Mouse (Mus musculus) inflammation-experienced regulatory T-cells, adult 6 months (primary cell): Measurements from ENCODE around the gene Plcxd1. TPM values are rescaled to one million over a fixed set of nuclear protein-coding genes. Genes with fewer than 3 reads are reported as not detected.
"Not testable (repeated sequence)": the region's sequence is repeated elsewhere in the genome, so short reads cannot be mapped to it uniquely, and the experiment has no call there.

ENCODE experiments used
- ATAC-seq: one replicate; pipeline ENCODE4 v1.8.0; 2017
- polyA plus RNA-seq, 3 experiments: library from polyadenylated mRNA; unstranded; fragments of 100-300 nt; shearing (Covaris generic); gene quantifications; one replicate each; pipeline ENCODE4 v1.2.1; 2017

Gene Plcxd1
- polyA plus RNA-seq, 3 experiments from 2014 or later: 0.54 to 1.7 (median 0.75) TPM

GRCm38 (mm10) chr5:110107581-110108304 lies 8.0 kb downstream of the Plcxd1 start, which contains the start of gene Gtpbp6:
Gtpbp6 (minus strand) TSS chr5:110108197.
- ATAC-seq: peak; percentile 74

GRCm38 (mm10) chr5:110108305-110108628 lies 8.5 kb downstream of the Plcxd1 start:
- ATAC-seq: no peak

GRCm38 (mm10) chr5:110109991-110110441 lies 10.2 kb downstream of the Plcxd1 start, which contains the start of gene Zfp605:
Zfp605 (plus strand) TSS chr5:110110092.
- ATAC-seq: peak; percentile 40

- ATAC-seq: not testable (repeated sequence)
These were observed 22.6 kb downstream of the Plcxd1 start for GRCm38 (mm10) chr5:110122380-110122779.

GRCm38 (mm10) chr5:110135293-110136086 lies 35.7 kb downstream of the Plcxd1 start, which contains the start of gene Chfr:
Chfr (plus strand) TSS chr5:110135842.
- peak; percentile 95 for ATAC-seq

- ATAC-seq: no peak
These were observed 36.3 kb downstream of the Plcxd1 start for GRCm38 (mm10) chr5:110136087-110136464.

- ATAC-seq: no peak
These were observed 38.0 kb downstream of the Plcxd1 start for GRCm38 (mm10) chr5:110137816-110138215.

GRCm38 (mm10) chr5:110139325-110139724 lies 39.6 kb downstream of the Plcxd1 start:
- ATAC-seq: no peak

- no peak for ATAC-seq
These were observed 40.7 kb downstream of the Plcxd1 start for GRCm38 (mm10) chr5:110140424-110140823.

GRCm38 (mm10) chr5:110142309-110142708 lies 42.5 kb downstream of the Plcxd1 start:
- no peak for ATAC-seq

GRCm38 (mm10) chr5:110143007-110143406 lies 43.2 kb downstream of the Plcxd1 start:
- no peak for ATAC-seq

Other genes with a start within 250 kb of the Plcxd1 start
- gene Gm15446, start 176.6 kb upstream of the Plcxd1 start, polyA plus RNA-seq: 10 to 100 TPM; 13.7 to 28.0 (median 26.3) TPM
- gene Zfp932, start 103.4 kb upstream of the Plcxd1 start, polyA plus RNA-seq: 10 to 100 TPM; 25.9 to 42.4 (median 29.8) TPM
- gene Gm17655, start 27.5 kb upstream of the Plcxd1 start, polyA plus RNA-seq: 1 to 10 TPM; 5.6 to 9.1 (median 8.4) TPM
- 1 to 10 TPM; 1.2 to 2.9 (median 1.7) TPM for gene Gm35315, start 5.5 kb upstream of the Plcxd1 start, polyA plus RNA-seq
- gene Gtpbp6, start 8.2 kb downstream of the Plcxd1 start, polyA plus RNA-seq: 10 to 100 TPM; 12.3 to 15.1 (median 13.5) TPM
- gene Zfp605, start 10.1 kb downstream of the Plcxd1 start, polyA plus RNA-seq: 1 to 10 TPM; 2.7 to 4.5 (median 4.4) TPM
- gene Chfr, start 35.9 kb downstream of the Plcxd1 start, polyA plus RNA-seq: 10 to 100 TPM; 33.8 to 56.1 (median 45.1) TPM
- gene Golga3, start 76.7 kb downstream of the Plcxd1 start, polyA plus RNA-seq: 10 to 100 TPM; 18.9 to 22.7 (median 21.9) TPM
- gene Ankle2, start 131.0 kb downstream of the Plcxd1 start, polyA plus RNA-seq: 10 to 100 TPM; 15.5 to 19.4 (median 16.0) TPM
- 10 to 100 TPM; 20.3 to 32.8 (median 29.9) TPM for gene Pgam5, start 169.9 kb downstream of the Plcxd1 start, polyA plus RNA-seq
- gene Pxmp2, start 186.2 kb downstream of the Plcxd1 start, polyA plus RNA-seq: 1 to 10 TPM; 2.7 to 4.2 (median 3.1) TPM
- gene Pole, start 186.3 kb downstream of the Plcxd1 start, polyA plus RNA-seq: 10 to 100 TPM in 1 of 3 experiments, 1 to 10 TPM in 2; 4.2 to 16.9 (median 6.5) TPM
- not detected for gene P2rx2, start 243.2 kb downstream of the Plcxd1 start, polyA plus RNA-seq
- gene Lrcol1, start 244.8 kb downstream of the Plcxd1 start, polyA plus RNA-seq: under 1 TPM in 1 of 3 experiments, not detected in 2; 0.49 TPM